Mouse (Mus musculus) megakaryocyte, embryonic 14.5 days (primary cell): ENCODE measurements around the gene Dus3l. TPM values are rescaled to one million over a fixed set of nuclear protein-coding genes. Genes with fewer than 3 reads are reported as not detected.

Experiments used
- H3K27me3 ChIP-seq: replicated peaks from 2 replicates; pipeline ENCODE3; 2012; ENCODE audit warnings: inconsistent platforms
- H3K36me3 ChIP-seq: replicated peaks from 2 replicates; pipeline ENCODE3; 2012; ENCODE audit warnings: low read length, inconsistent platforms, mixed read lengths
- H3K4me1 ChIP-seq: 2 replicates; pipeline ENCODE4 v1.6.1; 2012; ENCODE audit warnings: inconsistent platforms
- H3K4me3 ChIP-seq: replicated peaks from 2 replicates; pipeline ENCODE3; 2012; ENCODE audit warnings: moderate library complexity, mild to moderate bottlenecking, inconsistent platforms
- H3K9me3 ChIP-seq: 2 replicates; pipeline ENCODE4 v1.6.1; 2012; ENCODE audit warnings: inconsistent platforms
- FLI1 ChIP-seq: IDR thresholded peaks from 2 replicates; pipeline ENCODE4 v1.6.1; 2012; ENCODE audit warnings: low read length, inconsistent platforms, mixed read lengths
- GATA1 ChIP-seq: IDR thresholded peaks from 3 replicates; pipeline ENCODE4 v1.6.1; 2012; ENCODE audit warnings: mixed read lengths, low read length, inconsistent platforms, borderline replicate concordance
- polyA plus RNA-seq: library from polyadenylated mRNA; stranded (reverse); fragments of >175 nt; gene quantifications from 2 replicates; pipeline ENCODE4 v1.2.3, GENCODE M21; 2012; ENCODE audit warnings: low replicate concordance; ENCODE audit not compliant: insufficient read depth

Gene Dus3l
- 29.8 and 33.0 TPM in 2 replicates for polyA plus RNA-seq

DNA sequence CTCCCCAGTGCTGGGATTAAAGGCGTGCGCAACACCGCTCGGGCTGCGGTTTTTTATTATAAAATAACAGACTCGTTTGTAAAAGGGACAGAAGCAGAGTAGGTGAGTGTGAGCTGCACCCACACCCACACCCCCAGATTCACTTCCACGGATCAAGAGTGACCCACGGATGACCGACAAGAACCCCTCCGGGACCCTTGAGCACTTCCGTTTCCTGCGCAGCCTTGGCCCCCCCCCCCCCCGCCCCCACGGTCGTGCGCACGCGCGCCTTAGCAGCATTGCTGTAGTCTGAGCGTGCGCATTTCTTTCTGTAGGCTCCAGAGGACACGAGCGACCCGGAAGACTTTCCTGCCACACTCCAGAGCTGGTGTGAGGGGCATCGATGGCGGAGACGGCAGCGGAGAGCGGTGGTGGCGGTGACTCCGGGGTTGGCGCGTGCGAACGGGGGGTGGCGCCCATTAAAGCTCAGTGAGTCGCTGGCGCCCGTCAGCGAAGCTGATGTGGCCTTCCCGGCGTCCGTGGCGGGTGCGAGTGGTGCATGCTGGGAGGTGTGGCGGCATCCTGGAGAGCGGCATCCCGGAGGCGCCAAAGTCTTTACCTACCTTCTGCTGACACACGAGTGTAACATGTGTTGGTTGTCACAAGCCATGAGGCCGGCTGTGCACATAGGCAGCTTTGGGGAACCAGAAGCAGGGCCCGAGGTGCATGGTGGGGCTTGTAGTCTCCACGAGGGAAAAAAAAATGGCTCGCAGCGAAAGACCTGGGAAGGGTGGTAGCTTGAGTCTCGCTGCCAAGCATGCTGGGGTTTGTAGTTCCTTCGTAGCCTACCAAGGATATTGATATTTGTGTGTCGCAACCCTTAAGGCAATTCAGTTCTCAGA is at the start of gene Dus3l:
Gene Dus3l (plus strand): TSS at position 284 of the 881 bp plus-strand sequence.
- TF ChIP-seq GATA1 (no peak), FLI1 (no peak)

GRCm38 (mm10) chr17:56715360-56715759 is 49.2 kb upstream of the Dus3l start:
- Histone ChIP-seq H3K4me3 (peak overlapping the region; percentile 3), H3K27me3 (no peaks in the 10 kb centered on the region), H3K4me1 (peaks cover 56% of the 10 kb centered on the region)

More for the DNA sequence above, at the start of gene Dus3l:
- peaks cover 10% of the 10 kb centered on the region for H3K27me3 ChIP-seq
- peaks cover 34% of the 10 kb centered on the region for H3K36me3 ChIP-seq
- peak within 1 kb of the TSS; percentile 100 for H3K4me3 ChIP-seq
- peaks cover 52% of the 10 kb centered on the region for H3K4me1 ChIP-seq
- H3K9me3 ChIP-seq, result no peaks in the 10 kb centered on the region

DNA sequence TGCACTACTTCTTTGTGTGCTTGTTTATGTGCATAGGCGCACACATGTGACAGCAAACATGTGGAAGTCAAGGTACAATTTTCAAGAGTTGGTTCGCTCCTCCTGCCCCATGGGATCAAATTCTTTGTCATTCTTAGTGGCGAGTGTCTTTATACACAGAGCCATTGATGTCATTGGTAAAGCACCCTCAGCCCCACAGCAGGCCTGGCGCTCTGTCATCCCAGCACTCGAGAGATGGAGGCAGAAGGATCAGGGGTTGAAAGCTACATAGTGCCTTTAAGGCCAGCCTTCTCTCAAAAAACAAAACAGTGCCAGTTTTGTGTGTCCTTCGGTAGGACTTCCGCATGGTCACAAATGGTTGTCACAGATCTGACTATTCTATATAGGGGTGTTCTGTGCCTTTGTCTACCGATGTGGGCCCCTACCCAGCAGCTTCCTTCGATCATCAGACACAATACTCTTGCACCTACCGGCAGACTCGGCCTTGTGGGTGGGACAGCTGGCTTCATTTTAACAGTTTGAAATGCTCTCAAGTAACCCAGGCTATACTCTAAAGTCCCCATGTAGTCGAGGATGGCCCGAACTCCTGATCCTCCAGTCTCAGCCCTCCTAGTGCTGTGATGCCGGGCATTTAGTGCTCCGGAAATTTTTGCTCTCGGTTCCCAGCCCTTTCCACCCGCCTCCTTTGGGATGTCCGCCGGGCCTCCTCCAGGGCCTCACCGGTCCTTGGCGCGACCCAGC is 48.5 kb upstream of the Dus3l start:
- H3K36me3 ChIP-seq, result peaks cover 58% of the 10 kb centered on the region
- peaks cover 58% of the 10 kb centered on the region for H3K4me1 ChIP-seq

More at GRCm38 (mm10) chr17:56715360-56715759, 49.2 kb upstream of the Dus3l start:
- no peak for TF ChIP-seq GATA1
- no peak for TF ChIP-seq FLI1
- no peaks in the 10 kb centered on the region for H3K9me3 ChIP-seq
- peaks cover 58% of the 10 kb centered on the region for H3K36me3 ChIP-seq

DNA sequence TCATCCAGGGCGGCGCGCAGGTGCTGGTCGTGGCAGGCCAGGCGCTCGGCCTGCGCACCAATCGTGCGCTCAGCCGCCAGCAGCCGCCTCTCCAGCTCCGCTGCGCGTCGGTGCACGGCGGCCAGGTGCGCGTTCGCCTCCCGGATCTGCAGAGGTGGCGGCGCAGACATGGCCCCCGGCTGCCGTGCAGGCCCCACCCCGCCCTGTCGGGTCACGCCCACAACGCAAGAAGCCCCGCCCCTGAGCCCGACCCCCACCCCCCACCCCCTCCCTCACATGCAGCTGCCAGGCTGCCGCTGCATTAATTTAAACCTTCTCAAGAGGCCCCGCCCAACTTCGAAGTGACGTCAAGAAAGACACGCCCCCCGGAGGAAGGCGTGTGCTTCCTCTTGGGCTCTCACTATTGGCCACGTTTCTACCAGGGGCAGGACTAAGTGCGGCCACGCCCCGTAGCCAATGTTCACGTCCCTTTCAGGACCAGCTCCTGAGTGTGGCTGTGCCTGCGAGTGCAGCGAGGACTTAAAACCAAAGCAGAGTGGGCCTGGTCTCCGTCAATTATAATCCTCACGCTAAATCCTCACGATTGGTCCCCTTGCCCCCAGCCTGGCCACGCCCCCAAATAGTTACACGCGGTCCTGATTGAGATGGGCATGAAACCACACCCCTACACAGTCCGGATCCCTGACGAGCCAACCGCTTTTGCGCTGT is 47.7 kb upstream of the Dus3l start:
- H3K27me3 ChIP-seq, result no peaks in the 10 kb centered on the region
- peaks cover 58% of the 10 kb centered on the region for H3K36me3 ChIP-seq
- H3K4me1 ChIP-seq, result peaks cover 57% of the 10 kb centered on the region
- peak overlapping the region; percentile 100 for H3K4me3 ChIP-seq
- TF ChIP-seq FLI1 (no peak), GATA1 (no peak)
- H3K9me3 ChIP-seq, result no peaks in the 10 kb centered on the region

More for the DNA sequence above, 48.5 kb upstream of the Dus3l start:
- Histone ChIP-seq H3K9me3 (no peaks in the 10 kb centered on the region), H3K4me3 (peak overlapping the region; percentile 100), H3K27me3 (no peaks in the 10 kb centered on the region)
- no peak for TF ChIP-seq FLI1
- TF ChIP-seq GATA1, result no peak

- peaks cover 53% of the 10 kb centered on the region for H3K4me1 ChIP-seq
These were observed 47.0 kb upstream of the Dus3l start, which contains the start of the genes Ndufa11 and Vmac for GRCm38 (mm10) chr17:56717363-56718058. TSS of gene Ndufa11 (plus strand) at chr17:56717767. TSS of gene Vmac (minus strand) at chr17:56718022.

GRCm38 (mm10) chr17:56722441-56722840 is 42.1 kb upstream of the Dus3l start:
- H3K4me3 ChIP-seq, result no peak overlapping the region
- peaks cover 11% of the 10 kb centered on the region for H3K27me3 ChIP-seq
- H3K9me3 ChIP-seq, result no peaks in the 10 kb centered on the region
- TF ChIP-seq FLI1 (no peak), GATA1 (no peak)
- peaks cover 55% of the 10 kb centered on the region for H3K36me3 ChIP-seq
- peaks cover 33% of the 10 kb centered on the region for H3K4me1 ChIP-seq

More at GRCm38 (mm10) chr17:56717363-56718058, 47.0 kb upstream of the Dus3l start, which contains the start of the genes Ndufa11 and Vmac:
- TF ChIP-seq FLI1 (no peak), GATA1 (no peak)
- H3K4me3 ChIP-seq, result peak within 1 kb of the TSS; percentile 100
- H3K27me3 ChIP-seq, result no peaks in the 10 kb centered on the region
- no peaks in the 10 kb centered on the region for H3K9me3 ChIP-seq
- H3K36me3 ChIP-seq, result peaks cover 58% of the 10 kb centered on the region

- Histone ChIP-seq H3K36me3 (peaks cover 55% of the 10 kb centered on the region), H3K27me3 (peaks cover 22% of the 10 kb centered on the region), H3K9me3 (no peaks in the 10 kb centered on the region), H3K4me1 (peaks cover 29% of the 10 kb centered on the region), H3K4me3 (no peak overlapping the region)
- no peak for TF ChIP-seq FLI1
- no peak for TF ChIP-seq GATA1
These were observed 41.0 kb upstream of the Dus3l start for GRCm38 (mm10) chr17:56723419-56724161.

- H3K4me3 ChIP-seq, result no peak overlapping the region
- TF ChIP-seq FLI1 (no peak), GATA1 (no peak)
- H3K9me3 ChIP-seq, result no peaks in the 10 kb centered on the region
- H3K36me3 ChIP-seq, result peaks cover 26% of the 10 kb centered on the region
- peaks cover 51% of the 10 kb centered on the region for H3K27me3 ChIP-seq
- peaks cover 9% of the 10 kb centered on the region for H3K4me1 ChIP-seq
These were observed 37.4 kb upstream of the Dus3l start for GRCm38 (mm10) chr17:56727029-56727649.
